20 mouse cellular contexts compared by ENCODE assay signal in the genomic region with DNA sequence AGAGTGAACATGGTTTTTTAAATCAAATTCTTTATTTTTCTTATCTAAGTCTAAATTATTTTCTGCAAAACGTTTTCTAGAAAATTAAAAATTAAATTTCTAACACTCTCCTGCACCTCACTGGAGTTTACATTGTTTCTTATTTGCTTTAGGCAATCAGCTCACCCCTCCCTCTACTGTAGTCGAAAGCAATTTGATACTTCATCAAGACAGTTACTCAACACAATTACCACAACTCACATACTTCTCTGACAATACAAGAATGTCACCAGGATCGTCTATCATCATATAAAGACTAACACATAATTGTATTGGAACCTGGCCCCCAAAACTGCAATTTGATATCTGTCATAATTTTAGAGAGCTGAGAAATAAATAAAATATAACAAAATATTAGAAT. TPM values are rescaled to one million over a fixed set of nuclear protein-coding genes. Genes with fewer than 3 reads are reported as not detected.
DNase-seq lines count a peak whose midpoint lies in the region; ATAC-seq and TF ChIP-seq lines count a peak whose summit lies in the region.
"Had no signal": no experiment of that assay in that cellular context is flagged by ENCODE, and none has a peak within 500 bp of the region (broad histone marks: within the 10 kb centered on the region; RNA-seq: fewer than 3 reads in every experiment).

No protein-coding gene starts in this region.

- H3K9ac ChIP-seq in heart, embryonic 13.5 days = no peak overlapping the region
- no peak overlapping the region for H3K9ac ChIP-seq in lung, postnatal 0 days (replicated peaks; ENCODE audit: low read depth)
- H3K9ac ChIP-seq: embryonic facial prominence, embryonic 13.5 days; forebrain, embryonic 13.5 days; forebrain, postnatal 0 days had no signal

- WGBS in heart, embryonic 13.5 days = 57% methylated on average over 3 of the region's 3 CpGs
- 20% methylated on average over 3 of the region's 3 CpGs for WGBS in lung, postnatal 0 days

- no peak for DNase-seq in heart, postnatal 25 days (ENCODE audit: low spot score)
- DNase-seq in lung, postnatal 0 days (ENCODE audit: low spot score) = peak; percentile 51
- no peak for DNase-seq in lung, postnatal 36 days
- no peak for DNase-seq in left cerebral cortex, adult 11 months (ENCODE audit: low spot score)
- DNase-seq in cerebellum, adult 18-20 months = no peak
- DNase-seq: cerebellum, adult 11-12 months; cerebellum, adult 9-11 months; cerebellum, postnatal 36 days; forebrain, postnatal 0 days; gastrocnemius, postnatal 36 days had no signal

- H3K27ac ChIP-seq in heart, embryonic 13.5 days (replicated peaks) = no peak overlapping the region
- H3K27ac ChIP-seq in lung, postnatal 0 days (ENCODE audit: low read length) = peak overlapping the region; percentile 57; the same call in 1 of the 2 replicates
- H3K27ac ChIP-seq: embryonic facial prominence, embryonic 13.5 days; forebrain, embryonic 13.5 days; hindbrain, embryonic 10.5 days had no signal

- H3K27me3 ChIP-seq in heart, embryonic 13.5 days (replicated peaks) = no peaks in the 10 kb centered on the region
- H3K27me3 ChIP-seq in lung, postnatal 0 days (replicated peaks; ENCODE audit: insufficient read depth, low read length) = no peaks in the 10 kb centered on the region
- H3K27me3 ChIP-seq: embryonic facial prominence, embryonic 13.5 days; forebrain, embryonic 13.5 days; Patski had no signal

- no peak for ATAC-seq in heart, embryonic 13.5 days (ENCODE audit: extremely low read depth, insufficient number of reproducible peaks, low FRiP score, low TSS enrichment)
- no peak for ATAC-seq in lung, postnatal 0 days
- ATAC-seq in granulocyte monocyte progenitor cell, adult 5-6 weeks (replicated peaks; ENCODE audit: poor library complexity, severe bottlenecking) = peak; percentile 22
- ATAC-seq: activated CD4-positive, CD25-positive, alpha-beta regulatory T cell, adult 4 months; forebrain, embryonic 13.5 days; forebrain, postnatal 0 days; hindbrain, embryonic 16.5 days; inflammation-experienced regulatory T-cells, adult 6 months; intestine, postnatal 0 days had no signal

- TF ChIP-seq EP300 in lung, postnatal 0 days (IDR thresholded peaks at IDR 0.05) = no peak

- H3K36me3 ChIP-seq in heart, embryonic 13.5 days = no peaks in the 10 kb centered on the region
- H3K36me3 ChIP-seq in lung, postnatal 0 days (ENCODE audit: insufficient read depth, low read length) = no peaks in the 10 kb centered on the region
- H3K36me3 ChIP-seq: embryonic facial prominence, embryonic 13.5 days; hindbrain, embryonic 10.5 days had no signal

- H3K9me3 ChIP-seq in heart, embryonic 13.5 days = no peaks in the 10 kb centered on the region
- no peaks in the 10 kb centered on the region for H3K9me3 ChIP-seq in lung, postnatal 0 days (ENCODE audit: low read length)
- H3K9me3 ChIP-seq: embryonic facial prominence, embryonic 13.5 days; forebrain, embryonic 13.5 days; hindbrain, embryonic 10.5 days had no signal

- intact Hi-C loops in heart, postnatal 25 days (cut with DNase I) = no loop called here

- H3K4me1 ChIP-seq in heart, embryonic 13.5 days = peaks cover 47% of the 10 kb centered on the region
- H3K4me1 ChIP-seq in lung, postnatal 0 days (ENCODE audit: insufficient read depth, low read depth, low read length) = peaks cover 16% of the 10 kb centered on the region; the same call in 1 of the 2 replicates

- no peak for TF ChIP-seq CTCF in lung, postnatal 0 days (IDR thresholded peaks at IDR 0.05)

- peak overlapping the region; percentile 44; the same call in 1 of the 2 replicates for H3K4me2 ChIP-seq in heart, embryonic 13.5 days
- H3K4me2 ChIP-seq in lung, postnatal 0 days (replicated peaks; ENCODE audit: low read depth, low read length) = no peak overlapping the region; the same call in 1 of the 2 replicates
- H3K4me2 ChIP-seq: embryonic facial prominence, embryonic 13.5 days; forebrain, embryonic 13.5 days had no signal

- H3K4me3 ChIP-seq in heart, embryonic 13.5 days = no peak overlapping the region
- H3K4me3 ChIP-seq in lung, postnatal 0 days (ENCODE audit: low read depth, low read length) = no peak overlapping the region
- H3K4me3 ChIP-seq: embryonic facial prominence, embryonic 13.5 days; forebrain, embryonic 13.5 days; hindbrain, embryonic 10.5 days had no signal

RNA-seq across cellular contexts. Expression of gene Rapgef2, which starts 51.8 kb away (rescaled TPM):
- polyA plus RNA-seq in heart, embryonic 13.5 days (2015; fragmentation: Nextera tagmentation; extraction: Ambion mirVana) = 4.1 and 4.6 TPM in 2 replicates
- 10 to 100 TPM; 25.7 to 36.5 TPM for total RNA-seq in heart, postnatal 25 days (2021)
- 5.8 and 6.5 TPM in 2 replicates for polyA plus RNA-seq in lung, postnatal 0 days (2015; fragmentation: Nextera tagmentation; extraction: Ambion mirVana)
- 17.4 and 19.4 TPM in 2 replicates for total RNA-seq in granulocyte monocyte progenitor cell, adult 5-6 weeks (2014; fragmentation: Nextera tagmentation)
- total RNA-seq in granulocyte monocyte progenitor cell, adult 5-6 weeks (2017) = 15.5 and 21.0 TPM in 2 replicates
